Mouse (Mus musculus) kidney, embryonic 15.5 days (tissue): ENCODE results near the gene Prkag3. TPM values are rescaled to one million over a fixed set of nuclear protein-coding genes. Genes with fewer than 3 reads are reported as not detected.

Experiments used
- ATAC-seq: fragments of 200-750 bp; cut with Nextera tagmentation; replicated peaks from 2 replicates; pipeline ENCODE4 v1.8.0; 2017; ENCODE audit warnings: moderate TSS enrichment; ENCODE audit not compliant: low FRiP score
- H3K27ac ChIP-seq: fragments of 300-500 bp; sonication (generic); 2 replicates; pipeline ENCODE4 v1.5.1; 2015; ENCODE audit warnings: mild to moderate bottlenecking, inconsistent platforms
- H3K27me3 ChIP-seq: fragments of 300-500 bp; sonication (generic); 2 replicates; pipeline ENCODE4 v1.6.1; 2015; ENCODE audit warnings: inconsistent platforms
- H3K36me3 ChIP-seq: fragments of 300-500 bp; sonication (generic); 2 replicates; pipeline ENCODE4 v1.6.1; 2015; ENCODE audit warnings: inconsistent platforms
- H3K4me1 ChIP-seq: fragments of 300-500 bp; sonication (generic); 2 replicates; pipeline ENCODE4 v1.6.1; 2015; ENCODE audit warnings: inconsistent platforms
- H3K4me2 ChIP-seq: fragments of 300-500 bp; sonication (generic); 2 replicates; pipeline ENCODE4 v1.6.1; 2015; ENCODE audit warnings: moderate library complexity, mild to moderate bottlenecking, inconsistent platforms
- H3K4me3 ChIP-seq: fragments of 300-500 bp; sonication (generic); replicated peaks from 2 replicates; pipeline ENCODE4 v1.5.1; 2015; ENCODE audit warnings: mild to moderate bottlenecking, inconsistent platforms
- H3K9ac ChIP-seq: fragments of 300-500 bp; sonication (generic); 2 replicates; pipeline ENCODE4 v1.6.1; 2015; ENCODE audit warnings: mild to moderate bottlenecking, inconsistent platforms
- H3K9me3 ChIP-seq: fragments of 300-500 bp; sonication (generic); replicated peaks from 2 replicates; pipeline ENCODE4 v1.6.1; 2016; ENCODE audit warnings: inconsistent platforms
- WGBS: fragments of 180-500 bp; shearing (Covaris S2); methylation state at CpG from one replicate; pipeline ENCODE4 v1.1.7; 2015; ENCODE audit warnings: mixed read lengths; 5-methylcytosine and 5-hydroxymethylcytosine counted together
- polyA plus RNA-seq: library from polyadenylated mRNA; unstranded; fragments of >200 nt; fragmentation: Nextera tagmentation; extraction: Ambion mirVana; gene quantifications from 2 replicates; pipeline ENCODE4 v1.2.1, GENCODE M21; 2015

Gene Prkag3
- polyA plus RNA-seq, 1 experiment from 2014 or later: 0.44 TPM

DNA sequence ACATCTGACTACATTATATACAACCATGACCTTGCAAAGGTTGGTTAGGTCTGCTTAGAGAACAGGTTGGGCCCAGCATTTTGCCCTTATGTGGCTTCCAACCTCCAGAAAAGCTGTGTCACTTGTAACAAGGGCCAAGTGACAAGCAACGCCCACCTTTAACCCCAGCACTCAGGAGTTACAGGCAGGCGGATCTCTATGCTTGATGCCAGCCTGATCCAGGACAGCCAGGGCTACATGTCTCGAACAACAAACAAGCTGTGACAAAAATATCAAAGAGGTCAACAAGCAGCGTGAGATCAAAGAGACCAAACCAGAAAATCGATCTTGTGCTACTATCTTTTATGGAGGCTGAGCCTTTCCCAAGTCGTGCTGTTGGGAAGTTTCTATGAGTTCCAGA is 27.4 kb downstream of the Prkag3 start:
- no peak for ATAC-seq

DNA sequence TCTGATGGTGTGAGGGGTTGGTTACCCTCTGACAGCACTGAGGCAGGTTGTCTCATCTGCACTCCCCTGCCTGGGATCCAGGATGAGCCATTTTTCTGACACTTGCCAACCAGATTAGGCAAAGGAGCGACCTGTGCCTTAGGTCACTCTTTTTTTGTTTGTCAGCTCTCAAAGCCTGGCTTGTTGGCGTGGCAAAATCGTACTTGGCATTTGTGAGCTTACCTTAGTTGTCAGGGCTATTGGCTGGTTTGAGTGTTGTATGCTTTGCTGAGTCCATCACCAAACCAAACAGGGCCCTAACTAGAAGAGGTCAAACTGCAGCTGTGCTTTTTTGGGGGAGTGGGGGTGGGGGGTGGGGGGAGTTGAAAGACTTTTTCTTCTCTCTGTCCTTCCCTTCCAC is 29.7 kb downstream of the Prkag3 start:
- H3K36me3 ChIP-seq: no peaks in the 10 kb centered on the region

More for the DNA sequence above, 27.4 kb downstream of the Prkag3 start:
- no peak overlapping the region for H3K9ac ChIP-seq
- no peaks in the 10 kb centered on the region for H3K9me3 ChIP-seq
- H3K36me3 ChIP-seq: no peaks in the 10 kb centered on the region
- H3K4me1 ChIP-seq: no peaks in the 10 kb centered on the region
- no peak overlapping the region for H3K27ac ChIP-seq
- no peak overlapping the region for H3K4me2 ChIP-seq
- 61% methylated on average over 6 of the region's 6 CpGs for WGBS
- no peak overlapping the region for H3K4me3 ChIP-seq
- H3K27me3 ChIP-seq: no peaks in the 10 kb centered on the region

DNA sequence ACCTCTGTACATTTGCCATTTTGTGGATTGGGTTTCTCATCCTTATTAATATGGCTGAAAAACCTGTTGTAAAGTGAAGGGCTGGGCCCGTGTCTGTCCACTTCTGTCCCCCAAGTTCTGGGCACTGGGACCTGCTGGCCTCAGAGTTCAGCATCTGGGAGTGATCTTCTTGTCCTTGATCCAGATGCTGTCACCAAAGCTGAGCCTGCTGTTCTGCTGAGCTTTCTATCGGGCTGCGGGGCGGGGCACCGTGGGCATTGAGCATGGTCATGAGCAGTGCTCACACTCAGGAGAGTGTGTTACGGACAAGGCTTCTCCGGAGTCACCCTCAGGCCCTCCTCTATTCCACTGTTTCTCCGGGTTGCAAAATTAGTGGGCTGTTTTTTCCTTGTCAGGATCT is 30.9 kb downstream of the Prkag3 start:
- H3K4me2 ChIP-seq: no peak overlapping the region

More for the DNA sequence above, 29.7 kb downstream of the Prkag3 start:
- H3K27me3 ChIP-seq: 0 out of 2 replicates have a peak, but pooled peaks cover 2% of the 10 kb centered on the region
- no peak for ATAC-seq
- no peak overlapping the region for H3K4me3 ChIP-seq
- no peaks in the 10 kb centered on the region for H3K9me3 ChIP-seq
- H3K4me2 ChIP-seq: no peak overlapping the region
- no peak overlapping the region for H3K9ac ChIP-seq
- H3K27ac ChIP-seq: no peak overlapping the region
- 0 out of 2 replicates have a peak, but pooled peaks cover 3% of the 10 kb centered on the region for H3K4me1 ChIP-seq
- WGBS: 82% methylated on average over 3 of the region's 3 CpGs

DNA sequence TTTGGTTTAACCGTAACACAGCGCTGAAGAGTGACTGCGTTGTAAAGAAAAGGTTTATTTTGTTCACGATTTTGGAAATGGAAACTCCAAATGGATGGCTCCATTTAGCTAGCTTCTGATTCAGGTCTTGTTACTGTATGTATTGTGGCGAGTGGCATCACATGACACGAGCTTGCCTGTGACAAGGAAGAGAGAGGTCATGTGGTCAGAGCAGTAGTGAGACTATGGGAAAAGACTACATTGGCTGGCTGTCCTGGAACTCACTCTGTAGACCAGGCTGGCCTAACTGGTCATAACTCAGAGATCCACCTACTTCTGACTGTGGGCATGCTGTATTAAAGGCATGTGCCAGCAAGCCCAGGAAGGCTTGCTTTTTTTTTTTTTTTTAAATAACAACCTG is 33.1 kb downstream of the Prkag3 start:
- 91% methylated on average over 6 of the region's 6 CpGs for WGBS
- Histone ChIP-seq H3K4me1 (peaks cover 21% of the 10 kb centered on the region), H3K27me3 (0 out of 2 replicates have a peak, but pooled peaks cover 10% of the 10 kb centered on the region), H3K9me3 (no peaks in the 10 kb centered on the region), H3K4me2 (no peak overlapping the region), H3K4me3 (no peak overlapping the region), H3K27ac (no peak overlapping the region), H3K36me3 (no peaks in the 10 kb centered on the region), H3K9ac (no peak overlapping the region)
- ATAC-seq: no peak

More for the DNA sequence above, 30.9 kb downstream of the Prkag3 start:
- Histone ChIP-seq H3K9me3 (no peaks in the 10 kb centered on the region), H3K4me3 (no peak overlapping the region), H3K4me1 (peaks cover 13% of the 10 kb centered on the region), H3K27me3 (0 out of 2 replicates have a peak, but pooled peaks cover 10% of the 10 kb centered on the region), H3K9ac (no peak overlapping the region), H3K36me3 (no peaks in the 10 kb centered on the region), H3K27ac (no peak overlapping the region)
- WGBS: 83% methylated on average over 8 of the region's 8 CpGs
- ATAC-seq: no peak

DNA sequence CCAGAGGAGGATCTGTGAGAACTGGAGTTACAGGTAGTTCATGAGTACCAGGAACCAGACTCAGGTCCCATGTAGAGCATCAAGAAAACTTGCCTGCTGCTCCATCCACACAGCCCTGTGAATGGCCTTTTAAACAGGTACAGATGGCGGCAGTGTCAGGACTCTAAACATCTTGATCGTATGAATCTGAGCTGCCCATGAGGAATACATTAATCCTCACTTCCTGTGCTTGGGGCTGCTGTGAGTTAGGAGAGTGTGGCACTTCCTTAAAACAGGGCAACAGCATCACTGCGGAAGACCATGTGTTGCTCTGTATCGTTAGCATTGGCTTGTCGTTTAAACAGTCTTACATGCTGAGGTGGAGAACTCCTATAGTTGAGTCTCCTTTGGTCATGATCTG is 33.6 kb downstream of the Prkag3 start:
- no peaks in the 10 kb centered on the region for H3K36me3 ChIP-seq

DNA sequence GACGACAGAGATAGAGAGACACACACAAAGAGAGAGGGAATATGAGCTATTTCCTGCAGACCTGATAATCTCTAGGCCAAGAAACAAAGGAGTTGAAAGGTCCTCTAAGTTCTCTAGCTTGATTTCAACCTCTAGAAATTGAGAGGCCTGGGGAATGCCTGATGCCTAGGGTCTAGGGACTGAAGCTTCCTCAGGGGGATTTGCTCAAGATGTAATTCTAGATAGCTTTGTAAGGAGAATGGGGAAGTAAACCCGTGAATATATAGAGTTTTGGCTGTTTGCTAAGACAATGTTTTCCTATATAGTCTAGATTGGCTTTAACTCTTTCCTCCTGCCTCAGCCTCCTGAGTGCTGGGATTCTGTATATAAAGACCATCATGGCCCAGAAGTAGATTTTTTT is 34.1 kb downstream of the Prkag3 start:
- peaks cover 21% of the 10 kb centered on the region for H3K4me1 ChIP-seq
- H3K9ac ChIP-seq: no peak overlapping the region
- ATAC-seq: no peak
- no peak overlapping the region for H3K27ac ChIP-seq
- no peaks in the 10 kb centered on the region for H3K36me3 ChIP-seq
- no peak overlapping the region for H3K4me2 ChIP-seq
- H3K4me3 ChIP-seq: no peak overlapping the region
- 0 out of 2 replicates have a peak, but pooled peaks cover 10% of the 10 kb centered on the region for H3K27me3 ChIP-seq
- 40% methylated on average over 2 of the region's 2 CpGs for WGBS
- no peaks in the 10 kb centered on the region for H3K9me3 ChIP-seq

More for the DNA sequence above, 33.6 kb downstream of the Prkag3 start:
- H3K4me3 ChIP-seq: no peak overlapping the region
- H3K4me1 ChIP-seq: peaks cover 21% of the 10 kb centered on the region
- no peak overlapping the region for H3K4me2 ChIP-seq
- H3K27me3 ChIP-seq: 0 out of 2 replicates have a peak, but pooled peaks cover 10% of the 10 kb centered on the region
- no peak overlapping the region for H3K27ac ChIP-seq
- no peaks in the 10 kb centered on the region for H3K9me3 ChIP-seq
- WGBS: 63% methylated on average over 5 of the region's 5 CpGs
- ATAC-seq: no peak
- no peak overlapping the region for H3K9ac ChIP-seq

DNA sequence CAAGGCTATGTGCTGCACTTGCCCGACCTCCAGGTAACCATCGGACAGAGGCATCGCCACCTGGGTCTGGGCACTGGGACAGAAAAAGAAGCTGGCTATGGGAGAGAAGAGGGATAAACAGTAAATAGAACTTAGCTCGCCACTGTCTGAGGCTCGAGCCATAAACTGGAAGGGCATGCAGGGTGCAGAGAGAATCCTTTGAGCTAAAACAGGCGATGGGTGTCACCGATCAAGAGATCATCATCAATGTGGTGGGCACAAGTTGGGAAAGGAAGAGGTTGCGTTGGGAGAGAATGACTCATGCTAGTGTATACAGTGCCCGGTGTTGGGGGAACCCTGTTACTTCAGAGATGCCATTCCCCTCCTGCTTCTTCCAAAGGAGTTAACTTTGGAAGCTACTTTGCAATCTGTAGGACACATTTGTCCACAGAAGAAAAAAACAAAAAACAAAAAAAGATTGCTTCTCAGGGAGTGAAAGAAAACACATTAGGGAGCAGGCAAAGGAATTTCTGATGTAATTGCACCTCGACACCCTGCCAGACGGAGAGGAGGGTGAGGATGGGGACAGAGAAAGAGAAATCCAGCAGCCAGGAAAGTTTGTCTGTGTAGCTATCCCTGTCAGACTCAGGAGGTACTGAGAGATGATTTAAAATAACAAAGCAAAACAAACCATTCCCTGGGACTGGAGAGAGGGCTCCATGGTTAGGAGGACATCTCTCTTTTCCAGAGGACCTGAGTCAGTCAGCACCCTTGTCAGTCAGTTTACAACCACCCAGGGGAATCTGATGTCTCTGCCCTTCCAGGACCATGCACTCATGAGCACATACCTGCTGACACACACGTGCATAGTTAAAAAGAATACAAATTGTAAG is 34.9 kb downstream of the Prkag3 start:
- no peaks in the 10 kb centered on the region for H3K36me3 ChIP-seq
- H3K27ac ChIP-seq: peak overlapping the region; percentile 24; the same call in 1 of the 2 replicates
- H3K4me3 ChIP-seq: peak overlapping the region; percentile 57
- peak overlapping the region; percentile 97 for H3K4me2 ChIP-seq
- H3K4me1 ChIP-seq: peaks cover 21% of the 10 kb centered on the region
- no peaks in the 10 kb centered on the region for H3K9me3 ChIP-seq
- H3K27me3 ChIP-seq: 0 out of 2 replicates have a peak, but pooled peaks cover 10% of the 10 kb centered on the region
- peak overlapping the region; percentile 74 for H3K9ac ChIP-seq
- no peak for ATAC-seq
- WGBS: 17% methylated on average over 12 of the region's 12 CpGs

DNA sequence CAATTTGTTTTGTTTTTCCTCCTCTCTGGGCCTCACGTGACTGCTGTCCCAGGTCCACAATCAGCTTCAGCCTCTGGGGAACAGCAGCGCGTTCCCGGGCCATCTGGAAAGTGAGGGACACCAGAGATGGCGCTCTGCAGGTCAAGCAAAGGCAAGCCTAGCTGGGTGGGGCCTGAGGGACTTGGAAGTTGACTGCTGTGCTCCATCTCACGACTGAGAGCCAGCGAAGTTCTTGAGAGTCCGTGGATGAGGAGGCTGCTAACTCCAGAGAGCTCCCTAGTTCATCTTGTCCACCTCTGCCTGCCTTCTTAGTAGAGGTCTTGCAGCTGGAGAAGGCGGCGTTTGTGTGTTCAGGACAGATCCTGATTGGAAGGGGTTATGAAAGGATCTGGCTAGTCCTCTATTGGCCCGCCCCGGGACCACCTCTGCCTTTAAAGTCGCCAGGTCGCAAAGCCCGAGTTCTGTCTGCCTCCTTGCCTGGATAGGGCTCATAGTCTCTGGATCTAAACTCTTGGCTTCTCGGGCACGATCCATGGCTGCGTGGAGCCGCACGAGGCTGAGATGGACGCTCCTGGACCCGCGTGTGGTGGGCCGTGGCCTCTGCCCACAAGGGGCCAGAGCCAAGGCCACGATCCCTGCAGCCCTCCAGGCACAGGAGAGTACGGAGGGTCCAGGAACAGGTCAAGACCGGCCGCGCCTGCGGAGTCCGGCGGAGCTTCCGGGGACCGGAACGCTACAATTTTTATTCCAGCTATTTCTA is 35.7 kb downstream of the Prkag3 start, which contains the start of gene Cyp27a1:
Gene Cyp27a1, plus strand, starts transcription at position 476 of the 760 bp plus-strand sequence.
- peaks cover 21% of the 10 kb centered on the region for H3K4me1 ChIP-seq
- no peaks in the 10 kb centered on the region for H3K9me3 ChIP-seq
- H3K36me3 ChIP-seq: no peaks in the 10 kb centered on the region
- WGBS: under 1% methylated on average over 35 of the region's 35 CpGs
- H3K27me3 ChIP-seq: 0 out of 2 replicates have a peak, but pooled peaks cover 10% of the 10 kb centered on the region
- H3K27ac ChIP-seq: peak within 1 kb of the TSS; percentile 51
- H3K4me3 ChIP-seq: peak within 1 kb of the TSS; percentile 57
- peak within 1 kb of the TSS; percentile 97 for H3K4me2 ChIP-seq
- peak within 1 kb of the TSS; percentile 74 for H3K9ac ChIP-seq
- ATAC-seq: peak; percentile 84

DNA sequence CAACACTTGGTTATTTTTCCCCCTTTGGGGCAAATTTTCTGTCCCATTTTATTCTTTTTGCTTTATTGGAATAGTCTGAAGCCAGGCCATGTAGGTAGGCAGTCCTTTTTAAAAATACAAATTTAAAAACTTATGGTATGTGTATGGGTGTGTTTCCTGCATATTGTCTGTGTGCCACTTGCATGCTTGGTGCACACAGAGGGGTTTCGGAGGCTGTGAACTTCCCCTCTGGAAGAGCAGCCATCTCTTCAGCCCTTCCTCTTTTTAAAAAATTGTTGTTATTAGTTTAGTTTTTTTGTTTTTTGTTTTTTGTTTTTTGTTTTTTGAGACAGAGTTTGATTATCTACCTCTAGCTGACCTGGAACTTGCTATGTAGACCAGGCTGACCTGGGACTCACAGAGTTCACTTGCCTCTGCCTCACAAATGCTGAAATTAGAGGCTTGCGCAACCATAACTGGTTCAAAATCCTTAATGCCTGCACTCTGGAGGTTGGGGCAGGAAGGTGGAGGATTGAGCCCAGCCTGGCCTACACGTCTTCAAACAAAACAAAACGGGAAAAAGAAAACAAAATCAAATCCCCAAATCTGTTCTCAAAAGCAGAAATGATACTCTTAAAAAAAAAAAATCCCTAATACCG is 36.4 kb downstream of the Prkag3 start:
- ATAC-seq: no peak
- Histone ChIP-seq H3K9me3 (no peaks in the 10 kb centered on the region), H3K27ac (0 out of 2 replicates have a peak overlapping the region, but pooled peaks have one; percentile 51), H3K27me3 (0 out of 2 replicates have a peak, but pooled peaks cover 10% of the 10 kb centered on the region), H3K9ac (peak overlapping the region; percentile 74), H3K36me3 (no peaks in the 10 kb centered on the region), H3K4me1 (peaks cover 21% of the 10 kb centered on the region), H3K4me2 (peak overlapping the region; percentile 97), H3K4me3 (peak overlapping the region; percentile 57)
- WGBS: 35% methylated on average over 5 of the region's 5 CpGs

DNA sequence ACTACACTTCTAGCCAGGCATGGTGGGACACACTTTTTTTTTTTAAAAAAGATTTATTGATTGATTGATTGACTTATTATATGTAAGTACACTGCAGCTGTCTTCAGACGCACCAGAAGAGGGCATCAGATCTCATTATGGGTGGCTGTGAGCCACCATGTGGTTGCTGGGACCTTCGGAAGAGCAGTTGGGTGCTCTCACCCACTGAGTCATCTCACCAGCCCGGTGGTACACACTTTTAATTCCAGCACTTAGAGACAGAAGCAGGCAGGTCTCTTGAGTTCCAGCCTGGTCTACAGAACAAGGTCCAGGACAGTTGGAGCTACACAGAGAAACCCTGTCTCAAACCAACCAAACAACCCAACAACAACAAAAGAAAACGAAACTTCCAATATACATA is 37.0 kb downstream of the Prkag3 start:
- no peak overlapping the region for H3K27ac ChIP-seq
- no peak overlapping the region for H3K4me3 ChIP-seq
- no peak for ATAC-seq
- H3K27me3 ChIP-seq: 0 out of 2 replicates have a peak, but pooled peaks cover 10% of the 10 kb centered on the region
- H3K9me3 ChIP-seq: no peaks in the 10 kb centered on the region
- no peak overlapping the region for H3K9ac ChIP-seq
- H3K4me2 ChIP-seq: no peak overlapping the region
- H3K4me1 ChIP-seq: peaks cover 21% of the 10 kb centered on the region
- no peaks in the 10 kb centered on the region for H3K36me3 ChIP-seq
- 80% methylated on average over 4 of the region's 4 CpGs for WGBS

DNA sequence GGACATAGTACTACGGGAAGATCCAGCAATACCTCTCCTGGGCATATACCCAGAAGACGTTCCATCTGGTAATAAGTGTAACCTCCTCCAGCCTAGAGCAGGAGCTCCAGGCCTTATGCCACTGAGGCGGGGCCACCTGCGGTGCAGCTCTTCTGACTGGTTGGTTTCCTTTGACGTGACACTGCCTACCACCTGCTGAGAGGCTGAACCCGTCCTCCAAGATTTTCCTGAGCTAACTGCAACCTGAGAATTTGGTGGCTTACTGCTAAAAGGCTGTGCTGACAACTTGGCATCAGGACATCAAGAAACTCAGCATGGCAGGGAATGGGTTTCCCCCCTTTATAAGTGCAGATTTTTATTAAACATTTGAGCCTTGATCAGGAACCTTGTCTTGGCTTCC is 39.5 kb downstream of the Prkag3 start:
- no peak overlapping the region for H3K4me3 ChIP-seq
- no peak overlapping the region for H3K4me2 ChIP-seq
- 44% methylated on average over 6 of the region's 6 CpGs for WGBS
- peaks cover 21% of the 10 kb centered on the region for H3K4me1 ChIP-seq
- H3K27me3 ChIP-seq: 0 out of 2 replicates have a peak, but pooled peaks cover 9% of the 10 kb centered on the region
- no peak for ATAC-seq
- no peaks in the 10 kb centered on the region for H3K36me3 ChIP-seq
- no peak overlapping the region for H3K27ac ChIP-seq
- no peaks in the 10 kb centered on the region for H3K9me3 ChIP-seq
- H3K9ac ChIP-seq: no peak overlapping the region
